Mouse (Mus musculus) MEL (cell line): ENCODE measurements at regions not wholly inside any gene's neighbourhood (a gene's known extent, or its start where the extent isn't known, plus 50 kb on each side); places are given as distances from the start of the nearest gene placed in this dataset.

Experiments
- BHLHE40 ChIP-seq: IDR thresholded peaks from 2 replicates; pipeline ENCODE4 v1.6.1; 2012; ENCODE audit warnings: low read depth, mild to moderate bottlenecking, inconsistent platforms, low read length, improper control_type of control experiment, borderline replicate concordance
- CTCF ChIP-seq, 3 experiments: IDR thresholded peaks in 2 of 3; conservative IDR thresholded peaks in 1 of 3; 2 replicates each; pipeline ENCODE4 v1.5.1; 2011 to 2012; ENCODE audit warnings: low read length in 3 of 3, low read depth in 2 of 3, mild to moderate bottlenecking in 2 of 3, improper control_type of control experiment in 1 of 3, inconsistent platforms in 1 of 3, mixed read lengths in 1 of 3, moderate library complexity in 1 of 3; ENCODE audit not compliant: control insufficient read depth in 1 of 3, insufficient read depth in 1 of 3, poor library complexity in 1 of 3, severe bottlenecking in 1 of 3
- KAT2A ChIP-seq: conservative IDR thresholded peaks from 2 replicates; pipeline ENCODE4 v1.6.1; 2012; ENCODE audit warnings: low read depth, low read length, improper control_type of control experiment, inconsistent platforms
- MXI1 ChIP-seq: IDR thresholded peaks from 2 replicates; pipeline ENCODE4 v1.6.1; 2011; ENCODE audit warnings: mild to moderate bottlenecking, low read depth, low read length, improper control_type of control experiment
- POLR2A ChIP-seq, 2 experiments: IDR thresholded peaks; 2 replicates each; pipeline ENCODE4 v1.6.1; 2011 to 2012; ENCODE audit warnings: low read length in 2 of 2, mild to moderate bottlenecking in 2 of 2, control low read depth in 1 of 2, improper control_type of control experiment in 1 of 2, low read depth in 1 of 2, moderate library complexity in 1 of 2; ENCODE audit not compliant: control insufficient read depth in 1 of 2, insufficient read depth in 1 of 2, poor library complexity in 1 of 2
- RAD21 ChIP-seq: IDR thresholded peaks from 2 replicates; pipeline ENCODE4 v1.6.1; 2011; ENCODE audit warnings: mild to moderate bottlenecking, low read depth, low read length, improper control_type of control experiment

- TF ChIP-seq RAD21: no peak
- TF ChIP-seq MXI1: no peak
- TF ChIP-seq CTCF (IDR thresholded peaks at IDR 0.05 in 2 of 3, conservative IDR thresholded peaks at IDR 0.05 in 1 of 3; ENCODE audit: control insufficient read depth in 1 of 3, insufficient read depth in 1 of 3, low read depth in 2 of 3, low read length in 3 of 3, poor library complexity in 1 of 3, severe bottlenecking in 1 of 3): no peak
- TF ChIP-seq POLR2A (IDR thresholded peaks at IDR 0.05; ENCODE audit: control insufficient read depth in 1 of 2, insufficient read depth in 1 of 2, low read depth in 1 of 2, low read length in 2 of 2, poor library complexity in 1 of 2): no peak
- no peak for TF ChIP-seq BHLHE40
- no peak for TF ChIP-seq KAT2A
Observed at GRCm38 (mm10) chr8:49043236-49043635, 199.5 kb upstream of the Tenm3 start.
